Mouse (Mus musculus) liver, embryonic 13.5 days (tissue): ENCODE measurements around the gene C1qtnf1. TPM values are rescaled to one million over a fixed set of nuclear protein-coding genes. Genes with fewer than 3 reads are reported as not detected.

Experiments
- ATAC-seq: fragments of 200-750 bp; cut with Nextera tagmentation; 2 replicates; pipeline ENCODE4 v1.8.0; 2017; ENCODE audit warnings: low read depth, mild to moderate bottlenecking, moderate number of reproducible peaks, moderate library complexity
- DNase-seq: peaks from one replicate; pipeline ENCODE4 v3.0.0; 2022
- H3K27ac ChIP-seq: fragments of 300-500 bp; sonication (generic); 2 replicates; pipeline ENCODE4 v1.5.1; 2015; ENCODE audit warnings: moderate library complexity, mild to moderate bottlenecking, inconsistent platforms
- H3K27me3 ChIP-seq: fragments of 300-500 bp; sonication (generic); 2 replicates; pipeline ENCODE4 v1.6.1; 2015; ENCODE audit warnings: mild to moderate bottlenecking, inconsistent platforms
- H3K36me3 ChIP-seq: fragments of 300-500 bp; sonication (generic); 2 replicates; pipeline ENCODE4 v1.6.1; 2015; ENCODE audit warnings: mild to moderate bottlenecking, inconsistent platforms
- H3K4me1 ChIP-seq: fragments of 300-500 bp; sonication (generic); replicated peaks from 2 replicates; pipeline ENCODE4 v1.6.1; 2015; ENCODE audit warnings: inconsistent platforms
- H3K4me2 ChIP-seq: fragments of 300-500 bp; sonication (generic); 2 replicates; pipeline ENCODE4 v1.6.1; 2015; ENCODE audit warnings: inconsistent platforms, mild to moderate bottlenecking, moderate library complexity
- H3K4me3 ChIP-seq: fragments of 300-500 bp; sonication (generic); replicated peaks from 2 replicates; pipeline ENCODE4 v1.5.1; 2015; ENCODE audit warnings: mild to moderate bottlenecking, inconsistent platforms
- H3K9ac ChIP-seq: fragments of 300-500 bp; sonication (generic); 2 replicates; pipeline ENCODE4 v1.6.1; 2015; ENCODE audit warnings: mild to moderate bottlenecking, inconsistent platforms
- H3K9me3 ChIP-seq: fragments of 300-500 bp; sonication (generic); replicated peaks from 2 replicates; pipeline ENCODE4 v1.6.1; 2016; ENCODE audit warnings: inconsistent platforms
- WGBS: fragments of 180-500 bp; shearing (Covaris S2); methylation state at CpG from one replicate; pipeline ENCODE4 v1.1.7; 2015; ENCODE audit not compliant: insufficient replicate concordance; 5-methylcytosine and 5-hydroxymethylcytosine counted together
- polyA plus RNA-seq: library from polyadenylated mRNA; unstranded; fragments of >200 nt; fragmentation: Nextera tagmentation; extraction: Ambion mirVana; gene quantifications from 2 replicates; pipeline ENCODE4 v1.2.1, GENCODE M21; 2015

Gene C1qtnf1
- polyA plus RNA-seq, 1 experiment from 2014 or later: 1.1 TPM

DNA sequence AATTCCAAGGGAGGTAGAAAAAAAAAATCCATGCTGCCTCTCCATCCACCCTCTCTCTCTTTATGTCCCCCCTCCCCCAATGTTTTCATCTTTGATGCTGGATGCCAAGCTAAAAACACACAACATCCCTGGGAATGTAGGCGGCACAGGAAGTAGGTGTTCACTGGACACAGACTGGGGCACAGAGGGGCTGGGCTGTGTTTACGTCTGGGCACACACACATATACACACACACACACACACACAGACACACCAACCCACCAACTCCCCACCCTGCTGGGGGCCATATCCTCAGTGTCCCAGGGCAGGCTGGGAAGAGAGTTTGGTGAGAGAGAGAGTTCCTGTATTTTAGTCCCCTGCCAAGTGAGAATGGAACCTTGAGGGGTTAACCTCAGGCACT, 65.5 kb downstream of the C1qtnf1 start:
- no peaks in the 10 kb centered on the region for H3K9me3 ChIP-seq
- peaks cover 4% of the 10 kb centered on the region for H3K27me3 ChIP-seq
- no peak for ATAC-seq
- H3K4me3 ChIP-seq: no peak overlapping the region
- no peak for DNase-seq
- H3K4me2 ChIP-seq: no peak overlapping the region
- H3K27ac ChIP-seq: peak overlapping the region; percentile 18; the same call in 1 of the 2 replicates
- no peaks in the 10 kb centered on the region for H3K36me3 ChIP-seq
- peaks cover 11% of the 10 kb centered on the region for H3K4me1 ChIP-seq
- 64% methylated on average over 2 of the region's 2 CpGs for WGBS
- no peak overlapping the region for H3K9ac ChIP-seq

DNA sequence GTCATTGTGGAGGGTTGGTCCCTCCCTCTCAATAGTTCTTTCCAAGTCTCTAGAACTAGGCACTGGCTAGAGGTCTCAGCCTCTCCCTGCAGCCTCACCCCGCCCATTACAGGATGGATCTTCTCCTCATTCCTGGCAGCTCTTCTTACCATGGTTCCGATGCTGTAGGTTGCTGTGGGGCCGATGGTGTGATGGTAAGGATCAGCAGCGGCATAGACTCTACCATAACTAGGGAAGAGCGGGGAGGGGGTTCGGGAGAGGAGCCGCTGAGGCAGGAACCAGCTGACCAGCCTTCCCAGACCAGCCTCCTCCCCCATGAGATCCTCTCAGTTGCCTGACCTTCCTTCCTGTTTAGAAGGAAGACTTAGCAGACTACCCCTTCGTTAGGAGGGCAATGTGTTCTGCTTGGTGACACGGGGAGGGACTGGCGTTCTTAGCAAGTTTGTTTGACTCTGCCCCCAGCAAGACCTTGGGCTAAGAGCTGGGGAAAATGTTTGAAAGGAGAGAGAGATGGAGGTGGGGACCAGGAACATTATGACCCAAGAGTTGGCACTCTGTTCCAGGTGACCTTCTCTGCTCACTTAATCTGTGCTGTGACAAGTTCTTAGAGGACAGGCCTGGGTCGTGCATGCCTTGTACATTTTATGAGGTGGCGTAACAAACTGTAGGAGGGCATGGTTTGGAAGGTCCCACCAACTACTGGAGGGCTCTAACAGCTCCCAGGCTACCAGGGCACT, 66.2 kb downstream of the C1qtnf1 start:
- Histone ChIP-seq H3K4me2 (no peak overlapping the region), H3K4me1 (peaks cover 11% of the 10 kb centered on the region), H3K27me3 (peaks cover 4% of the 10 kb centered on the region), H3K27ac (peak overlapping the region; percentile 18; the same call in 1 of the 2 replicates), H3K4me3 (no peak overlapping the region), H3K9ac (no peak overlapping the region), H3K9me3 (no peaks in the 10 kb centered on the region), H3K36me3 (no peaks in the 10 kb centered on the region)
- WGBS: 43% methylated on average over 12 of the region's 12 CpGs
- ATAC-seq: no peak
- no peak for DNase-seq

GRCm38 (mm10) chr11:118495065-118495464, 67.1 kb downstream of the C1qtnf1 start:
- 34% methylated on average over 5 of the region's 5 CpGs for WGBS
- no peak overlapping the region for H3K9ac ChIP-seq
- no peaks in the 10 kb centered on the region for H3K9me3 ChIP-seq
- ATAC-seq (no peak), DNase-seq (no peak)
- H3K4me1 ChIP-seq: peaks cover 10% of the 10 kb centered on the region
- no peaks in the 10 kb centered on the region for H3K36me3 ChIP-seq
- peaks cover 4% of the 10 kb centered on the region for H3K27me3 ChIP-seq
- H3K4me2 ChIP-seq: no peak overlapping the region
- no peak overlapping the region for H3K27ac ChIP-seq
- no peak overlapping the region for H3K4me3 ChIP-seq

DNA sequence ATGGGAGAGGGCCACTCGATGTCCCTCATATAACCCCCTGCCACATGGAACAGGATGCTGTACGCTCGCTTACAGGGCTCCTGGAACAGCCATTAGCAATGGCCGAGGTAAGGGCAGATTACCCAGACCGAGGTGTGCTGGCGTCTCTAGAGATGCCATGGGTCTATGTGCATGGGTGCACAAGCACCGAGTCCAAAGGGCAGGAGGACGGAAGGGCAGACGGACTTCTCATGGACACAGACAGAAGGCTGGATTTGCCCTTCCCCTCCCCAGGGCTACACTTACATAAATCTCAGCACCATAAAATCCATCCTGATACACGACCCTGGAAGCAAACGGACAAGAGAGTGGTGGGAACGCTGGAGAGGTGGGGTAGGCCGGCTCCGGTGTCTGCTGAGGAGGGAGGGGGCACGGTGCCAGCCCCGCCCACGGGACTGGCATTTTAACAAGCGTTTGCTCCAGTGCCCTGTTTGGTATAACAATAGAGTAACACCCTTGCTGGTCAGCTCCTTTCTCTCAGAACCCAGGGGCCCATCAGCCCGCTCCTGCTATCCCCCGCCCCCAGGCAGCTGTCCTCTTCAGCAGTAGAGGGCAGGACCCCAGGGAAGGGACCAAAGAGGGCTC, 68.2 kb downstream of the C1qtnf1 start:
- peaks cover 4% of the 10 kb centered on the region for H3K27me3 ChIP-seq
- DNase-seq: no peak

More for the DNA sequence above, 68.2 kb downstream of the C1qtnf1 start:
- Histone ChIP-seq H3K9me3 (no peaks in the 10 kb centered on the region), H3K4me3 (no peak overlapping the region), H3K4me1 (peaks cover under 1% of the 10 kb centered on the region; the same call in 1 of the 2 replicates), H3K27ac (no peak overlapping the region), H3K36me3 (no peaks in the 10 kb centered on the region), H3K9ac (no peak overlapping the region), H3K4me2 (no peak overlapping the region)
- WGBS: 56% methylated on average over 20 of the region's 20 CpGs
- no peak for ATAC-seq

Other genes with a start within 250 kb of the C1qtnf1 start
- 2.3 and 3.1 TPM in 2 replicates for gene Cyth1, start 179.6 kb upstream of the C1qtnf1 start, polyA plus RNA-seq
- 6.9 and 7.9 TPM in 2 replicates for gene Usp36, start 138.0 kb upstream of the C1qtnf1 start, polyA plus RNA-seq
- not detected in 2 replicates for gene Cep295nl, start 85.7 kb upstream of the C1qtnf1 start, polyA plus RNA-seq
- gene Timp2, start 72.5 kb upstream of the C1qtnf1 start, polyA plus RNA-seq: 5.5 and 5.7 TPM in 2 replicates
- gene Lgals3bp, start 26.1 kb upstream of the C1qtnf1 start, polyA plus RNA-seq: 25.4 and 32.3 TPM in 2 replicates
- 8.3 and 9.4 TPM in 2 replicates for gene Cant1, start 9.1 kb upstream of the C1qtnf1 start, polyA plus RNA-seq
- gene Engase, start 48.6 kb downstream of the C1qtnf1 start, polyA plus RNA-seq: 8.1 and 8.8 TPM in 2 replicates